Mouse (Mus musculus) neural tube, embryonic 11.5 days (tissue): ENCODE data around the gene Zfand2a. TPM values are rescaled to one million over a fixed set of nuclear protein-coding genes. Genes with fewer than 3 reads are reported as not detected.
A peak's percentile ranks its signal among the peaks of the same experiment; 100 is the strongest.

Experiments used
- ATAC-seq: fragments of 200-750 bp; cut with Nextera tagmentation; 2 replicates; pipeline ENCODE4 v1.8.0; 2017; ENCODE audit warnings: moderate number of reproducible peaks, mild to moderate bottlenecking, moderate TSS enrichment, moderate library complexity; ENCODE audit not compliant: insufficient read depth, low FRiP score, low TSS enrichment
- DNase-seq: peaks from one replicate; pipeline ENCODE4 v3.0.0-alpha.2; 2015; ENCODE audit warnings: low spot score
- H3K27ac ChIP-seq: fragments of 300-500 bp; sonication (generic); 2 replicates; pipeline ENCODE4 v1.5.1; 2014; ENCODE audit warnings: low read depth, mild to moderate bottlenecking, low read length
- H3K27me3 ChIP-seq: fragments of 300-500 bp; sonication (generic); 2 replicates; pipeline ENCODE4 v1.6.1; 2014; ENCODE audit warnings: mild to moderate bottlenecking, low read length, mixed read lengths; ENCODE audit not compliant: control insufficient read depth, insufficient read depth
- H3K36me3 ChIP-seq: fragments of 300-500 bp; sonication (generic); 2 replicates; pipeline ENCODE4 v1.6.1; 2014; ENCODE audit warnings: mild to moderate bottlenecking, low read length, moderate library complexity, mixed read lengths; ENCODE audit not compliant: control insufficient read depth, insufficient read depth
- H3K4me1 ChIP-seq: fragments of 300-500 bp; sonication (generic); 2 replicates; pipeline ENCODE4 v1.6.1; 2014; ENCODE audit warnings: low read length, mixed read lengths; ENCODE audit not compliant: control insufficient read depth, insufficient read depth
- H3K4me2 ChIP-seq: fragments of 300-500 bp; sonication (generic); 2 replicates; pipeline ENCODE4 v1.6.1; 2014; ENCODE audit warnings: low read depth, mild to moderate bottlenecking, moderate library complexity
- H3K4me3 ChIP-seq: fragments of 300-500 bp; sonication (generic); 2 replicates; pipeline ENCODE4 v1.5.1; 2014; ENCODE audit warnings: low read depth, low read length
- H3K9ac ChIP-seq: fragments of 300-500 bp; sonication (generic); 2 replicates; pipeline ENCODE4 v1.6.1; 2014; ENCODE audit warnings: mild to moderate bottlenecking, low read length
- H3K9me3 ChIP-seq: fragments of 300-500 bp; sonication (generic); 2 replicates; pipeline ENCODE4 v1.6.1; 2016; ENCODE audit warnings: low read length; ENCODE audit not compliant: control insufficient read depth
- WGBS: fragments of 180-500 bp; shearing (Covaris S2); extraction: QIAGEN DNeasy Blood & Tissue Kit; methylation state at CpG from one replicate; pipeline ENCODE4 v1.1.7; 2014; 5-methylcytosine and 5-hydroxymethylcytosine counted together
- polyA plus RNA-seq: library from polyadenylated mRNA; unstranded; fragments of >200 nt; fragmentation: Nextera tagmentation; extraction: Ambion mirVana; gene quantifications from 2 replicates; pipeline ENCODE4 v1.2.1, GENCODE M21; 2014

Zfand2a gene
- polyA plus RNA-seq, 1 experiment from 2014 or later, result 5.4 TPM

DNA sequence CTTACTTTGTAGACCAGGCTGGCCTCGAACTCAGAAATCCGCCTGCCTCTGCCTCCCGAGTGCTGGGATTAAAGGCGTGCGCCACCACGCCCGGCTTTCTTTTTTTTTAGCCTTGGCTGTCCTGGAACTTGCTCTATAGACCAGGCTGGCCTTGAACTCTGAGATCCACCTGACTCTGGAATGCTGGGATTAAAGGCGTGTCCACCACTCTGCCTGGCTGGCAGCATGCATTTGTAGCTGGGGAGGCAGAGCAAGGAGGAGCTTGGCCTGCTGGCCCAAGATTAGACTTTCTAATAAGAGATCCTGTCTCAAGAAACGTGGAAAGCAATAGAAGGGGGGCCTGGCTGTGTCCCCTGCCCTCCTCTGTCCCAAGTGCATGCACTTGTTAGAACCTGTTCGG is 3.9 kb downstream of the Zfand2a start:
- peaks cover 2% of the 10 kb centered on the region; the same call in 1 of the 2 replicates for H3K36me3 ChIP-seq
- H3K9me3 ChIP-seq, result no peaks in the 10 kb centered on the region
- H3K4me3 ChIP-seq, result no peak overlapping the region
- H3K9ac ChIP-seq, result no peak overlapping the region
- ATAC-seq (no peak), DNase-seq (no peak)
- H3K27me3 ChIP-seq, result no peaks in the 10 kb centered on the region
- 97% methylated on average over 7 of the region's 10 CpGs for WGBS
- H3K27ac ChIP-seq, result no peak overlapping the region
- H3K4me2 ChIP-seq, result no peak overlapping the region
- H3K4me1 ChIP-seq, result peaks cover 9% of the 10 kb centered on the region; the same call in 1 of the 2 replicates

DNA sequence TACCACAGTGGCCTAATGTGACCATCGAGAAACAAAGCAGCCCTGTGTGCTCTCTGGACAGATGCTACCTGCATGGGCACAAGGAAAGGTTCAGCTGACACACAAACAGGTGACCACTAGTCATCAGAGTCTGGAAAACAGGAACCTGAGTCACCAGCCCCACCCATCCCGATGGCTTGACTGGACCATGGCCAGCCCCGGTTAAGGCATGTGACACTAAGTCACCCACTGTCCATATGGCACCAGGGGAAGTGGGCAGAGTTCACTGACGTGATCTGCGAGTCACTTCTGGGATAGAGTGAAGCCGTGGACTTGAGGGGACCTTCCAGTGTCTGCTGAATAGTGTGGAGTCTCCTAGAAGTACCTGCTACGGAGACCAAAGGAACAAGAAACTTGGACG is 5.3 kb downstream of the Zfand2a start:
- H3K36me3 ChIP-seq, result peaks cover 2% of the 10 kb centered on the region; the same call in 1 of the 2 replicates
- WGBS, result 96% methylated on average over 8 of the region's 8 CpGs
- no peak for ATAC-seq

DNA sequence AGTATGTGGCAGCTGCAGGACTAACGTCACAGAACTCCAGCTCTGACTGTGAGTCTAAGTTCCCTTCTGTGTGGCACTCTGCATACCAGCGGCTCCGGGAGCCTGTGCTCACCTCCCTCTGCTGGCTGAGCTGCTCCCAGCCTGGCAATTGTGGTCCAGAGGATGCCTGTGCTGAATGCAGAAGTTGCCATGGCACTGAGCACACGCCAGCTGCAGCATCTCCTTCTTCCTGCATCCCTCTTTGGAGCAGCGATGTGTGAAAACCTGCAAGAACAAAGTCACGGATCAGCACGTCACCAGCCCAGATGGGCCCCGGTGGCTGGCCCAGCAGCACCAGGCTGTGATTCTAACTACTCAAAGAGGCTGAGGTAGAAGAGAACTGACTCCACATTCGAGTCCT is 9.6 kb downstream of the Zfand2a start:
- no peak overlapping the region for H3K4me2 ChIP-seq
- no peak for DNase-seq
- no peaks in the 10 kb centered on the region for H3K27me3 ChIP-seq
- no peak overlapping the region for H3K9ac ChIP-seq
- no peaks in the 10 kb centered on the region for H3K4me1 ChIP-seq
- H3K36me3 ChIP-seq, result peaks cover 9% of the 10 kb centered on the region; the same call in 1 of the 2 replicates
- H3K4me3 ChIP-seq, result no peak overlapping the region
- no peak overlapping the region for H3K27ac ChIP-seq
- WGBS, result 72% methylated on average over 9 of the region's 9 CpGs
- no peak for ATAC-seq
- H3K9me3 ChIP-seq, result no peaks in the 10 kb centered on the region

More for the DNA sequence above, 5.3 kb downstream of the Zfand2a start:
- DNase-seq, result no peak
- Histone ChIP-seq H3K9me3 (no peaks in the 10 kb centered on the region), H3K27me3 (no peaks in the 10 kb centered on the region), H3K27ac (no peak overlapping the region), H3K4me3 (no peak overlapping the region), H3K4me1 (peaks cover 9% of the 10 kb centered on the region; the same call in 1 of the 2 replicates), H3K4me2 (no peak overlapping the region), H3K9ac (no peak overlapping the region)

DNA sequence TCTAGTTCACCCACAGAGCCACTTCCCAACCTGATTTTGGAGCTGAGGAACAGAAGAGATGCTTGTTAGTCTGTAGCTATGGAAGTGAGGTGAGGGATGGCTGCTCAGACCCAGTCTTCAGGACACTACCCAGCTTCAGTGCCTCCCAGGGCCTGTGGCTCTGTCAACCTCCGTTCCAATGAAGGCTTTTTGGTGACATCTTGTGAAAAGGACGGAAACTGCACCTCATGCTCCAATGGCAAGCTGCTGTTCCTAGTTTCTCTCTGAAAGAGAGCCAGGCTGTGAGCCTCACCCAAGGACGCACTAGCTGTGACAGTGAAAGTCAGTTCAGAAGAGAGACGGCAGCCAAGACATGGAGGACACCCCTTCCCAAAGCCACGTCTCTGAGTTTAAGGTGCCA is 16.4 kb downstream of the Zfand2a start:
- 48% methylated on average over 5 of the region's 5 CpGs for WGBS
- Histone ChIP-seq H3K4me3 (no peak overlapping the region), H3K4me1 (no peaks in the 10 kb centered on the region), H3K27me3 (no peaks in the 10 kb centered on the region), H3K4me2 (no peak overlapping the region), H3K9ac (no peak overlapping the region), H3K36me3 (peaks cover 6% of the 10 kb centered on the region; the same call in 1 of the 2 replicates), H3K27ac (no peak overlapping the region), H3K9me3 (no peaks in the 10 kb centered on the region)
- DNase-seq, result no peak
- ATAC-seq, result no peak

DNA sequence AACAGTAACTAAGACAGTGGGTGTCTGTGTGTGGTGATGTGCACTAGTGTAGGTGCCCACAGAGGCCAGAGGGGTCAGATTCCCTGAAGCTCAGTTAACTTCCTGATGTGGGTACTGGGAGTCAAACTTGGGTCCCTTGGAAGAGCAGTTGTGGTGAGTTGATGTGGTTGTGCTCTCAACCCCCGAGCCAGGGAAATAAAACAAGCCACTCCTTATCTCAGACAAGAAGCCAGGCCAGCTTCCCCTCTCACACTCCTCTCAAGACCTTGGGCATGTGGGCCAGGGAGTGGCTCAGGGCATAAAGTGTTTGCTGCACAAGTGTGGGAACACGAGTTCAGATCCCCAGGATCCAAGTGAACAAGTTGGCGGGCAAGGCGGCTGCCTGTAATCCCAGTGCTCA is 17.5 kb downstream of the Zfand2a start:
- 75% methylated on average over 4 of the region's 4 CpGs for WGBS
- no peak for DNase-seq
- no peak for ATAC-seq
- no peak overlapping the region for H3K9ac ChIP-seq
- H3K27ac ChIP-seq, result no peak overlapping the region
- no peaks in the 10 kb centered on the region for H3K4me1 ChIP-seq
- H3K4me2 ChIP-seq, result no peak overlapping the region
- peaks cover 6% of the 10 kb centered on the region; the same call in 1 of the 2 replicates for H3K36me3 ChIP-seq
- no peaks in the 10 kb centered on the region for H3K27me3 ChIP-seq
- no peak overlapping the region for H3K4me3 ChIP-seq
- no peaks in the 10 kb centered on the region for H3K9me3 ChIP-seq

DNA sequence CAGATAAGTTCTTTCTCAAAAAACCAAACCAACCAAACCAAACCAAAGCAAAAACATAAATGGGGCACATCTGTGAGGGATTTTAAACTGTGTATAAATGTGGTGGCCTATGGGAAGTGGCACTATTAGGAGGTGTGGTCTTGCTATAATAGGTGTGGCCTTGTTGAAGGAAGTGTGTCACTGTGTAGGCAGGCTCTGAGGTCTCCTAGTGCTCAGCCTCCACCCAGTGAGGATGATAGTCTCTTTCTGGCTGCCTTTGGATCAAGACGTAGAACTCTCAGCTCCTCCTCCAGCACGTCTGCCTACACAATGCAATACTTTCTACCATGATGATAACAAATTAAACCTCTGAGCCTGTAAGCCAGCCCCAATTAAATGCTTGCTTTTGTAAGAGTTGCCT is 18.0 kb downstream of the Zfand2a start:
- 75% methylated on average over 2 of the region's 2 CpGs for WGBS
- H3K9me3 ChIP-seq, result no peaks in the 10 kb centered on the region

DNA sequence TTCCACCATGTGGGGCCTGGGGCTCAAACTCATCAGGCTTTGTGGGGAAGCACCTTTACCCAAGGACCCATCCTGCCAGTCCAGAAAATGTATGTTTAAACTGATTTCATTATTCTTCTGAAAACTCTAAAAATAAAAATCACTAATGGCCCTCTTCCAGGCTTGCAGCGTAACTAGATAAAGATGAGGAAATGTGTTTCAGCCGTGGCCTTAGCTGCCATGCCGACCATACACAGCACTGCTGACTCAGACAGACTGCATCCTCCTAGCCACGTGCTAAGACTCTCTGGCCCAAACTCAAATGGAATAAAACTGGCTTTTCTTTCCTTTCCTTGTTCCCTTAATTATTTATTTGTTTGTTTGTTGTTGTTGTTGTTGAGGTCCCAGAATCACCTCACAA is 19.5 kb downstream of the Zfand2a start:
- no peaks in the 10 kb centered on the region for H3K36me3 ChIP-seq
- H3K4me2 ChIP-seq, result no peak overlapping the region
- DNase-seq (no peak), ATAC-seq (no peak)
- no peaks in the 10 kb centered on the region for H3K9me3 ChIP-seq
- no peak overlapping the region for H3K9ac ChIP-seq
- no peak overlapping the region for H3K4me3 ChIP-seq
- H3K27me3 ChIP-seq, result no peaks in the 10 kb centered on the region
- H3K27ac ChIP-seq, result no peak overlapping the region
- 86% methylated on average over 4 of the region's 4 CpGs for WGBS
- no peaks in the 10 kb centered on the region; the same call in 1 of the 2 replicates for H3K4me1 ChIP-seq

More for the DNA sequence above, 18.0 kb downstream of the Zfand2a start:
- Histone ChIP-seq H3K4me1 (no peaks in the 10 kb centered on the region), H3K27me3 (no peaks in the 10 kb centered on the region), H3K9ac (no peak overlapping the region), H3K4me2 (no peak overlapping the region), H3K27ac (no peak overlapping the region), H3K36me3 (peaks cover 2% of the 10 kb centered on the region; the same call in 1 of the 2 replicates), H3K4me3 (no peak overlapping the region)
- ATAC-seq, result no peak
- DNase-seq, result no peak

DNA sequence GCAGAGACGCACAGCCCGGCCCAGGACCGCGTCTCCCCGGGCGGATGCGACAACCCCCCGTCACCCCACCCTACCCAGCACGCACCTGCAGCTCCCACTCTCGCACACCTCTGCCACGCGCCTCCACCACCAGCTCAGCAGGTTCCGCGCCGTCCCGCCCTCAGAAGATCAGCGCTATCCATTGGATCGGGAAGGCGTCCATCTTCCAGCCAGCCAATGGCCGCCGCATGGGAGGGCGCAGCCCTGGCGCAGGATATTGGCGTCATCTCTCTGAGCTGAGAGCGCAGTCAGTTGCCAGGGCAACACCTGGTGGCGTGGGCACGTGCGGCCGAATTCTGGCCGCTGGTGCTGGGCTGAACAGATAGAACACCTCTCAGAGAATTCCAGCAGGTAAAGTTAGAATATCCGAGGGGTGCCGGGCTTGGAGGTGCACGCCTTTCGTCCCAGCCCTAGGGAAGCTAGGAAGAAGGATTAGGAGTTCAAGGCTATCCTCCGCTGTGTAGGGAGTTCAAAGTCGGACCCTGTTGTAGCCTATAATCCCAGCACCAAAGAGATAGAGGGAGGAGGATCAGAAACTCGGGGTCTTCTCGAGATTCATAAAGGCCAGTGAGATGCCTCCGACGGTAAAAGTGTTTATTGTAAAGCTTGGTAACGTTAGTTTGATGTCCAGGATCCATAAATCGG is 23.8 kb downstream of the Zfand2a start, which contains the start of gene 3110082I17Rik:
TSS of gene 3110082I17Rik (minus strand) at position 144 of the 684 bp plus-strand sequence.
- Histone ChIP-seq H3K9me3 (no peaks in the 10 kb centered on the region), H3K27me3 (no peaks in the 10 kb centered on the region), H3K36me3 (no peaks in the 10 kb centered on the region), H3K9ac (peak within 1 kb of the TSS; percentile 50; the same call in 1 of the 2 replicates), H3K4me1 (peaks cover 4% of the 10 kb centered on the region; the same call in 1 of the 2 replicates), H3K4me3 (peak within 1 kb of the TSS; percentile 59), H3K4me2 (peak within 1 kb of the TSS; percentile 63), H3K27ac (no peak within 1 kb of the TSS)
- DNase-seq (peak; percentile 96), ATAC-seq (peak; percentile 98)
- 4% methylated on average over 42 of the region's 42 CpGs for WGBS

DNA sequence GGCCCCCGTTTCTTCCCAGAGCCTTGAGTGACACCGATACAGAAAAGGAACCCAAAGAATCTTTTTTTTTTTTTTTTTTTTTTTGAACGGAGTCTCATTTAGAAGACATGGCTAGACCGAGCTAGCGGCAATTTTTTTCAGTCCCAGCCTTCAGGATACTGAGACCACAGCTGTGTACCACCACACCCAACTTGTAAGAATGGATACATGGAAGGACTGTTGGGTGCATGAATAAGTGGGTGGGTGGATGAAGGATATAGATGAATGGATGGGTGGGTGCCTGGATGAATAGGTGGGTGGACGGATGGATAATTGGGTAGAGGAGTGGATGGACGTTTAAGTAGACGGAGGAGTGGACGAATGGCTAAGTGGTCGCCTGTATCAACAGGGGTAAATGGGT is 24.4 kb downstream of the Zfand2a start:
- Histone ChIP-seq H3K4me2 (peak overlapping the region; percentile 63), H3K9ac (peak overlapping the region; percentile 50; the same call in 1 of the 2 replicates), H3K9me3 (no peaks in the 10 kb centered on the region), H3K36me3 (no peaks in the 10 kb centered on the region), H3K4me1 (peaks cover 4% of the 10 kb centered on the region; the same call in 1 of the 2 replicates), H3K27ac (no peak overlapping the region), H3K27me3 (no peaks in the 10 kb centered on the region), H3K4me3 (peak overlapping the region; percentile 59)
- 10% methylated on average over 10 of the region's 10 CpGs for WGBS
- 0 out of 2 replicates have a peak, but pooled peaks have one; percentile 27 for ATAC-seq
- no peak for DNase-seq
